Mouse (Mus musculus) limb, embryonic 15.5 days (tissue): ENCODE results near the gene Tmem171. TPM values are rescaled to one million over a fixed set of nuclear protein-coding genes. Genes with fewer than 3 reads are reported as not detected.
A peak's percentile ranks its signal among the peaks of the same experiment; 100 is the strongest.

Experiments used
- ATAC-seq: fragments of 200-750 bp; cut with Nextera tagmentation; 2 replicates; pipeline ENCODE4 v1.8.0; 2017; ENCODE audit warnings: low read depth, moderate TSS enrichment; ENCODE audit not compliant: insufficient number of reproducible peaks, low FRiP score, low TSS enrichment
- H3K27ac ChIP-seq: fragments of 300-500 bp; sonication (generic); 2 replicates; pipeline ENCODE4 v1.5.1; 2015; ENCODE audit warnings: moderate library complexity, mild to moderate bottlenecking, inconsistent platforms
- H3K27me3 ChIP-seq: fragments of 300-500 bp; sonication (generic); 2 replicates; pipeline ENCODE4 v1.6.1; 2015; ENCODE audit warnings: inconsistent platforms
- H3K36me3 ChIP-seq: fragments of 300-500 bp; sonication (generic); 2 replicates; pipeline ENCODE4 v1.6.1; 2015; ENCODE audit warnings: inconsistent platforms
- H3K4me1 ChIP-seq: fragments of 300-500 bp; sonication (generic); 2 replicates; pipeline ENCODE4 v1.6.1; 2015; ENCODE audit warnings: inconsistent platforms
- H3K4me2 ChIP-seq: fragments of 300-500 bp; sonication (generic); 2 replicates; pipeline ENCODE4 v1.6.1; 2015; ENCODE audit warnings: mild to moderate bottlenecking, inconsistent platforms
- H3K4me3 ChIP-seq: fragments of 300-500 bp; sonication (generic); 2 replicates; pipeline ENCODE4 v1.5.1; 2015; ENCODE audit warnings: mild to moderate bottlenecking, inconsistent platforms
- H3K9ac ChIP-seq: fragments of 300-500 bp; sonication (generic); 2 replicates; pipeline ENCODE4 v1.6.1; 2015; ENCODE audit warnings: inconsistent platforms
- H3K9me3 ChIP-seq: fragments of 300-500 bp; sonication (generic); 2 replicates; pipeline ENCODE4 v1.6.1; 2016; ENCODE audit warnings: inconsistent platforms
- WGBS: fragments of 180-500 bp; shearing (Covaris S2); methylation state at CpG from one replicate; pipeline ENCODE4 v1.1.7; 2015; 5-methylcytosine and 5-hydroxymethylcytosine counted together
- polyA plus RNA-seq: library from polyadenylated mRNA; unstranded; fragments of >200 nt; fragmentation: Nextera tagmentation; extraction: Ambion mirVana; gene quantifications from 2 replicates; pipeline ENCODE4 v1.2.1, GENCODE M21; 2015

Gene Tmem171
- 0.17 TPM in 1 of 2 replicates, not detected in the other for polyA plus RNA-seq

DNA sequence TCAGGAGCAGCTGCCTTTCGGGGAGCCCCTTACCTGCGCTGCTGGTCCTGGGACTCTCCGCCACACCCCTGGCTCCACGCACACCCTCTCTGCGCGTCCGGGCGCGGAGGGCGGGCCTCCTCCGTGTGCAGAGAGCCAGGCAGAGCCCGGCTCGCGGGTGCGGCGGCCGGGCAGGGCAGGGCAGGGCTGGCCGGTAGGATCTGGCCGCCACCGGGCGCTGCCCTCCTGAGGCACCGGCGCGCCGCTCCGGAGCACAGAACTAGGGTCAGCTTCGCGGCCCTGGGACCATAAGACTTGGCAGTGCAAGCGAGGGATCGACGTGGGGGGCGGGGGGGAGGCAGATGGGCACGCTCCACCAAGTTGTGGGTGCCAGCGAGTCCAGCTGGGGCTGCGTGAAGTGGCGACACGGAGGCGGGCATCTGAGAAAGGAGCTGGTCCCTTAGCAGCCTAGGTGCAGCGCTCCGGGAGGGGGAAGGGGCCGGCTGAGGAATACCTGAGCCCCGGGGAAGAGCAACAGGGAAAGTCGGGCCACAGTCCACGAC is at the start of gene Tmem171:
Tmem171 (minus strand) TSS at position 62 of the 542 bp plus-strand sequence.
- ATAC-seq = no peak
- 0 out of 2 replicates have a peak within 1 kb of the TSS, but pooled peaks have one; percentile 14 for H3K9ac ChIP-seq
- no peak within 1 kb of the TSS for H3K27ac ChIP-seq

DNA sequence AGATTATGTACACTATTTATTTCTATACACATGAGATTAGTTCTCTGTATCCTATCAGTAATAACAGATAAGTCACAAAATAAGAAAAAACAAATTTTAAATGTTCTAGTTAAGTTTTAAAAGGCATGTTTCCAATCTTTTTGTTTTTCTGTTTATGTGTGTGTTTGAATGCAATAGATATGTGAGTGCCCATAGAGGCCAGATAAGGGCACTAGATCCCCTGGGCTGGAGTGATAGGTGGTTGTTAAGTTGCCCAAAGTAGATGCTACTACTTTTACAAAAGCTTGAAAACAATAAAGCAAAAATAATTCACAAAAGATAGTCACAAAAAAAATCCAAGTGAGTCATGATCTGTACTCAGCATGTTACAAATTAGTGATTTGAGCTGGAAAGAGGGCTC is 49.2 kb upstream of the Tmem171 start:
- Histone ChIP-seq H3K4me2 (no peak overlapping the region), H3K4me3 (no peak overlapping the region), H3K9ac (no peak overlapping the region), H3K36me3 (peaks cover 35% of the 10 kb centered on the region), H3K9me3 (no peaks in the 10 kb centered on the region), H3K27ac (no peak overlapping the region), H3K4me1 (no peaks in the 10 kb centered on the region), H3K27me3 (no peaks in the 10 kb centered on the region)
- no peak for ATAC-seq

More for the DNA sequence above, at the start of gene Tmem171:
- Histone ChIP-seq H3K4me1 (peaks cover 11% of the 10 kb centered on the region), H3K27me3 (peaks cover 45% of the 10 kb centered on the region), H3K36me3 (no peaks in the 10 kb centered on the region), H3K4me2 (peak within 1 kb of the TSS; percentile 87), H3K4me3 (peak within 1 kb of the TSS; percentile 39), H3K9me3 (no peaks in the 10 kb centered on the region)
- 4% methylated on average over 44 of the region's 44 CpGs for WGBS

DNA sequence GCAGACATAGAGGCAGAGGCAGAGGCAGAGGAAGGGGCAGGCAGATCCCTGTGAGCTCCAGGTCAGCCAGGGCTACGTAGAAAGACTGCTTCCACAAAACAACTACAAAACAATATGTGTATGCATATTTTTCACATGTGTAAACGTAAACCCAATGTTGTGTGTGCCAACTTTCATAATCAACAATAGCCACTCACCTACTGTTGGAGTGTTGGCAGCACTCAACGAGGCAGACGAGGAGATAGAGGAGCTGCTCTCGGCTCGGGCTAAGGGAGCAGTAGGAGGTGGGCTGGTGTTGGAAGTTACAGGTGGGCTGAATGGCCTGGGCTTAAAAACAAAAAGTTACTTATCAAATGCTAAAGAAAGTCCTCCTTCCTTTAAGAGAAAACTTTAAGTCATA is 48.6 kb upstream of the Tmem171 start:
- Histone ChIP-seq H3K9ac (no peak overlapping the region), H3K9me3 (no peaks in the 10 kb centered on the region), H3K4me1 (no peaks in the 10 kb centered on the region), H3K4me3 (no peak overlapping the region), H3K36me3 (peaks cover 35% of the 10 kb centered on the region), H3K27ac (no peak overlapping the region), H3K27me3 (no peaks in the 10 kb centered on the region), H3K4me2 (no peak overlapping the region)
- WGBS = 88% methylated on average over 6 of the region's 6 CpGs
- no peak for ATAC-seq

DNA sequence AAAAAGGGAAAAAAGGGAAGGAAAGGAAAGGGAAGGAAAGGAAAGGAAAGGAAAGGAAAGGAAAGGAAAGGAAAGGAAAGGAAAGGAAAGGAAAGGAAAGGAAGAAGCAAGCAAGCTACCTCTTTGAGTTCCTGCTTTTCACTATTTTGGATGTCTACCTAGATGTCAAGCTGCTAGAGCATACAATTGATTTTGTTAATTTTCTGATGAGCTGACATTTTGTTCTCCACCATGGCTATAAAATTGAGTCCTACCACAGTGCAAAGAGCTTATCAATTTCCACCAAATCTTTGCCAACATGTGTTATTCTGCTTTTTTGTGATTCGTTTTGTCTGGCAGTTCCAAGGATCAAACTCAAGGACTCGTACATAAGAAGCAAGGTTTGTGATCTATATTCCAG is 43.6 kb upstream of the Tmem171 start:
- Histone ChIP-seq H3K27me3 (no peaks in the 10 kb centered on the region), H3K9me3 (no peaks in the 10 kb centered on the region), H3K27ac (no peak overlapping the region), H3K4me3 (no peak overlapping the region), H3K9ac (no peak overlapping the region), H3K4me1 (no peaks in the 10 kb centered on the region), H3K4me2 (no peak overlapping the region), H3K36me3 (peaks cover 25% of the 10 kb centered on the region)
- no peak for ATAC-seq
- WGBS = 92% methylated on average over 2 of the region's 2 CpGs

DNA sequence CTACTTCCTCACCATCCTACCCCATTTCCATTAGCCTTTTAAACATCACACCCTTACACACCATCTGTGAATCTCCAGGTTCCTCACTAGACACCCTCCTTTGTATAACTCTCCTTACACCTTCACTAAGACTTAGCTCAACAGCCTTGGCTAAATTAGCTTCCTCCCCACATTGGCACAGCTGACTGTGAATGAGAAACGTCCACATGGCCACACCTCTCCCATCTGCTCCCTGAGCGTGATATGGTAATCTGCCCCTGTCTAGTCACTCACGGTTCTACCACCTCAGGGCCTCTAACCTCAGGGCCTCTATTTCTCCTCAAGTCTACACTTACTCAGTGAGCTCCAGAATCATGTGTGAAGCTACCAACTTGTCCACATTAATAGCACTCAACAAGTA is 38.7 kb upstream of the Tmem171 start:
- no peak overlapping the region for H3K27ac ChIP-seq
- no peak overlapping the region for H3K9ac ChIP-seq
- H3K4me2 ChIP-seq = no peak overlapping the region
- WGBS = 67% methylated on average over 3 of the region's 3 CpGs
- H3K4me1 ChIP-seq = no peaks in the 10 kb centered on the region
- no peaks in the 10 kb centered on the region for H3K9me3 ChIP-seq
- no peaks in the 10 kb centered on the region for H3K27me3 ChIP-seq
- ATAC-seq = no peak
- peaks cover 48% of the 10 kb centered on the region for H3K36me3 ChIP-seq
- no peak overlapping the region for H3K4me3 ChIP-seq

DNA sequence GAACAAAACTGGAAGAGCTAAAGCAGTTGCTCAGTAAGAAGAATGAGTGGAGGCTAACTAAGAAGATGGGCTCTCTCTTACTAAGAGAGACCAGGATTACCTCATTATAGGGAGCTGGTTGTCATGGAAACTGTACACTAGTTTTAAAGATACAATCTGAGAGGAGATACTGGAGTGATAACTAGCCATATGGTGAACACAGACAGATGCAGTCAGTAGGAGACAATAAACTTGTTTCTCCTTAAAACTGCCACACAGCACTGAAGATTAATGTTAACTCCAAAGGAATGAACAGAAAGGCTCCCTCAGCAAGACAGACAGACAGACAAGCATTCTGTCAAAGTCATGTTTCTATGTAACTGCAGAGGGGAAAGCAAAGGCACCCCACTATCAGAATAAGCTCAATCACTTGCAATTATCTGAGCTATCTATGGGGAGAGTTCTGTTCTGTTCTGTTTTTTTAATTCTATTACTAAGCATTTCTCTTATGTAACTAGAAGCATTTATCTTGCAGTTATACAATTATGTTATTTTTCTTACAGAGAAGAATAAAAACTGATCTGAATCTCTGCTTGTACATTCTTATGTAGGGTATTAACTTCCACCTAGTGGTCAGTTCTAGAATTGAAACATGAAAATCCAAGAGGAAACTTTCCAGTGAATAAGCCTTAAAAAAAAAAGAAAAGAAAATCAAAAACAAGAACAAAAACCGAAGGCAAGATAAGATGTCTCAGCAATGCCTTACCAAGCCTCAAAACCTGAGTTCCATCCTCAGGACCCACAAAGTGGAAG is 34.8 kb upstream of the Tmem171 start:
- no peak overlapping the region for H3K9ac ChIP-seq
- H3K27me3 ChIP-seq = no peaks in the 10 kb centered on the region
- no peaks in the 10 kb centered on the region for H3K9me3 ChIP-seq
- no peak overlapping the region for H3K27ac ChIP-seq
- H3K4me1 ChIP-seq = no peaks in the 10 kb centered on the region
- 72% methylated on average over 1 of the region's 1 CpGs for WGBS
- no peak for ATAC-seq
- no peak overlapping the region for H3K4me2 ChIP-seq
- no peak overlapping the region for H3K4me3 ChIP-seq
- peaks cover 64% of the 10 kb centered on the region for H3K36me3 ChIP-seq

DNA sequence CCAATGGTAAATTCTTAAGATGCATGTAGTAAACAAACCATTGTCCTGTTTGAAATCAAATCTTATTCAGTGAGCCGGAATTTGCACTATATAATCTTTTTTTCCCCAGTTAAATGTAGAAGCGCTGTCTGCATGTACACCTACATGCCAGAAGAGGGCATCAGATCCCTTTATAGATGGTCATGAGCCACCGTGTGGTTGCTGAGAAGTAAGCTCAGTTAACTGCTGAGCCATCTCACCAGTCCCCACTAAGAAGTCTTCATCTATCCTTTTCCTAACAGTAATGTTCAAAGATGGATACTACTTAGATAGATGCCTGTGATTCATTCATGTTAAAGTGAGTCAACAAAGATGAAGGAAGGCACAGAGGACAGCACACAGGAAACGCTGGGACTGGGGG is 31.9 kb upstream of the Tmem171 start:
- Histone ChIP-seq H3K9me3 (no peaks in the 10 kb centered on the region), H3K27me3 (no peaks in the 10 kb centered on the region), H3K4me2 (no peak overlapping the region), H3K36me3 (peaks cover 53% of the 10 kb centered on the region), H3K27ac (no peak overlapping the region), H3K4me3 (no peak overlapping the region), H3K9ac (no peak overlapping the region), H3K4me1 (no peaks in the 10 kb centered on the region)
- 60% methylated on average over 4 of the region's 4 CpGs for WGBS
- ATAC-seq = no peak

DNA sequence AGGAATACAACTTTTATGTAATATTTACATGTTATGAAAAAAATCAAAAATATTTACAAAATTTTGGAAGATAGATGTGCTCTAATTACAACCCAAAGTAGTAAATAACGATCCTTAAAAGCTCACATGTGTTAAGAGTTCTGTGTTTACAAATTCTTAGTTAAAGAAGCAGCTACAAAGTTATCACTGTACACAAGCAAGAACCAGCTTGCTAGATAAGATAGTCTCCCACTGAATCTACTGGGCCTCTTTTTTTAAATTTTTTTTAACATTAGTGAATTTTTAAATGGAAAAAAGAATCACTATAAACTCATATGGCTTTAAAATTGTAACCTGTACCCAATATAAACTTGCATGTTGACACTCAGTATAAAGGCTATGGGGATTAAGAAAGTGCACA is 28.8 kb upstream of the Tmem171 start:
- no peak overlapping the region for H3K4me2 ChIP-seq
- no peaks in the 10 kb centered on the region for H3K4me1 ChIP-seq
- 69% methylated on average over 1 of the region's 1 CpGs for WGBS
- ATAC-seq = no peak
- no peaks in the 10 kb centered on the region for H3K27me3 ChIP-seq
- H3K9ac ChIP-seq = no peak overlapping the region
- no peak overlapping the region for H3K27ac ChIP-seq
- H3K36me3 ChIP-seq = peaks cover 39% of the 10 kb centered on the region
- H3K9me3 ChIP-seq = no peaks in the 10 kb centered on the region
- no peak overlapping the region for H3K4me3 ChIP-seq

DNA sequence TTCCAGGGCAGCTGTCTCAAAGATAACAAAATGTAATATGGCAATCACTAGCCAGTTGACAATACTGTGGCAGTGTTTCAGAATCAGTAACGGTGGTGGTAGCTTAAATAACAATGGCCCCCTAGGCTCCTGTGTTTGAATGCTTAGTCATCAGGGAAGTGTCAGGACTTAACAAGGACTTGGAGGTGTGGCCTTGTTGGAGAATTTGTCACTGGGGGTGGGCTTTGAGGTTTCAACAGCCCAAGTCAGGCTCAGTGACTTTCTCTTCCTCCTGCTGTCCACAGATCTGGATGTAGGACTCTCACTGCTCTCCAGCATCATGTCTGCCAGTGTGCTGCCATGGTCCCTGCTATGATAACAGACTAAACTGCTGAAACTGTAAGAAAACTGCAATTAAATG is 27.7 kb upstream of the Tmem171 start:
- H3K36me3 ChIP-seq = peaks cover 33% of the 10 kb centered on the region
- no peaks in the 10 kb centered on the region for H3K9me3 ChIP-seq
- no peak overlapping the region for H3K9ac ChIP-seq
- H3K27ac ChIP-seq = no peak overlapping the region
- no peak overlapping the region for H3K4me3 ChIP-seq
- no peaks in the 10 kb centered on the region for H3K4me1 ChIP-seq
- ATAC-seq = no peak
- no peak overlapping the region for H3K4me2 ChIP-seq
- H3K27me3 ChIP-seq = no peaks in the 10 kb centered on the region
- 64% methylated on average over 1 of the region's 1 CpGs for WGBS

DNA sequence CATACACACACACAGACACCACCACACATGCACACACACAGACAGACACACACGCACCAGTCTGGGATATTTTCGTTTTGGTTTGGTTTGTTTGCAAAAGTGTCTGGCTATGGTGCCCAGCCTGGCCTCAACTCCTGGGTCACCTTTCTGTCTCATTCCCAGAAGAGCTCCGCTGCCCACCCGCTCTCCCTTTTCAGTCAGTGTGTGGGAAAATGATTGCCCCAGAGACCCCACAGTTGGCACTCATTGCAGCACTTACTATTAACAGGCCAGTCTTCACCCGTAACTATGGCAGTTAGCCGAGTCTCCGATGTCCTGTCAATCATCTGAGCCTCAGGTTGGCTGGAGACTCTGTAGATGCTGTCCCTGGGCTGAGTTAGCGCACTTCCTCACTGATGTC is 21.5 kb upstream of the Tmem171 start:
- H3K36me3 ChIP-seq = no peaks in the 10 kb centered on the region
- no peaks in the 10 kb centered on the region; the same call in 1 of the 2 replicates for H3K4me1 ChIP-seq
- ATAC-seq = no peak
- H3K27me3 ChIP-seq = no peaks in the 10 kb centered on the region
- H3K4me2 ChIP-seq = no peak overlapping the region
- no peak overlapping the region for H3K4me3 ChIP-seq
- no peak overlapping the region for H3K27ac ChIP-seq
- no peaks in the 10 kb centered on the region for H3K9me3 ChIP-seq
- H3K9ac ChIP-seq = no peak overlapping the region
- 81% methylated on average over 8 of the region's 8 CpGs for WGBS

DNA sequence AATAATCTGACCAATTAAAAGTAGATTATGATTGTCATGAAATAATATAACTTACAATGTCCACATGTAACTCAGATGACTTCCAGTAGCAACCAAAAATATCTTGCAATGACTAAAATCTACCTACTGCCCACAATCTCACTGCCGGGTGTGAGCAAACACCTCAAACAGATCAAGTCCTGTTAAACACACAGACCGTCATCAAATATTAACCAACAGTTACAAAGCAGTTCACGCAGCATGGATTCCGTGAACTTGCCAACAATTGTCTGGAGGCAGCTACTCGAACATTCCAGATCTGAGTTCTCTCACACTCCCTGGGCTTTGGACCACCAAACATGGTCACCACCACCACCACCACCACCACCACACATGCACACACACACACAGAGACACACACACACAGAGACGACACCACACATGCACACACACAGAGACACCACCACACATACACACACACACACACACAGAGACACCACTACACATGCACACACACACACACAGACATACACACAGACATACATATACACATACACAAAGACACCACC is 20.9 kb upstream of the Tmem171 start:
- no peaks in the 10 kb centered on the region for H3K36me3 ChIP-seq
- H3K4me1 ChIP-seq = no peaks in the 10 kb centered on the region; the same call in 1 of the 2 replicates
- ATAC-seq = no peak
- 72% methylated on average over 6 of the region's 6 CpGs for whole genome bisulfite sequencing
- no peaks in the 10 kb centered on the region for H3K9me3 ChIP-seq
- H3K9ac ChIP-seq = no peak overlapping the region
- H3K27ac ChIP-seq = no peak overlapping the region
- no peak overlapping the region for H3K4me2 ChIP-seq
- H3K27me3 ChIP-seq = no peaks in the 10 kb centered on the region
- H3K4me3 ChIP-seq = no peak overlapping the region

DNA sequence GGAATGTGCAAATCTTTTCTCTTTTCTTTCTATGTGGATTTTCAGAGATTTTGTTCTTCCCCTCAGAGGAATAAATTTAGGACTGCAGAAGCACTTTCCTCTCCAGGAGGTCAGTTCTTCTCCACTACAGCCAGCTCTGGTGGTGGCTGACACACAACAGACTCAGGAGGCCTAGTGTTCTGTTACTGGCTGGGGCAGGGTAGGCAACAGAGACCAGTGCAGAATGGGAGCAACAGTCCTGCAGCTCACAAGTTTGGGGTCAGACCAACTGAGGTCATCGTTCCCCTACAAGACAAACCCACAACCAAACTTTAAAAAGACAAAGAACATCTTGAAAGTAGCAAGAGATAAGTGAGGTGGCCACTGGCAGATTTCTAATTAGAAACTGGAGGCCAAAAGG is 16.0 kb upstream of the Tmem171 start:
- no peaks in the 10 kb centered on the region for H3K36me3 ChIP-seq
- no peak for ATAC-seq
- 90% methylated on average over 1 of the region's 1 CpGs for WGBS

More for the DNA sequence above, 16.0 kb upstream of the Tmem171 start:
- Histone ChIP-seq H3K9me3 (no peaks in the 10 kb centered on the region), H3K4me1 (no peaks in the 10 kb centered on the region; the same call in 1 of the 2 replicates), H3K4me2 (no peak overlapping the region), H3K9ac (no peak overlapping the region), H3K27me3 (no peaks in the 10 kb centered on the region), H3K4me3 (no peak overlapping the region), H3K27ac (no peak overlapping the region)
